In genomic region chr11:22805171-22805570, GRCm38 (mm10) we compare ENCODE assay signal across 29 mouse cellular contexts.
"Had no signal": no experiment of that assay in that cellular context is flagged by ENCODE, and none has a peak within 500 bp of the region (broad histone marks: within the 10 kb centered on the region; RNA-seq: fewer than 3 reads in every experiment).

No protein-coding gene starts in this region.

- DNase-seq: left cerebral cortex, postnatal 4 days; liver; liver, embryonic 13.5 days; liver, postnatal 0 days; lung, adult 18-20 months; lung, adult 2 months; lung, embryonic 14.5 days; lung, postnatal 10 days; lung, postnatal 14 days; lung, postnatal 4 days; midbrain, embryonic 14.5 days had no signal

- H3K36me3 ChIP-seq: limb, embryonic 10.5 days; limb, embryonic 12.5 days; limb, embryonic 13.5 days; limb, embryonic 15.5 days; liver, embryonic 12.5 days; liver, embryonic 13.5 days; liver, embryonic 15.5 days; lung, embryonic 15.5 days; midbrain, embryonic 10.5 days; midbrain, embryonic 12.5 days; midbrain, embryonic 13.5 days; midbrain, embryonic 15.5 days; neural tube, embryonic 12.5 days had no signal

- H3K4me2 ChIP-seq: limb, embryonic 12.5 days; limb, embryonic 13.5 days; limb, embryonic 15.5 days; liver, embryonic 12.5 days; liver, embryonic 13.5 days; liver, embryonic 15.5 days; lung, embryonic 14.5 days; lung, embryonic 15.5 days; midbrain, embryonic 12.5 days; midbrain, embryonic 13.5 days; midbrain, embryonic 15.5 days; neural tube, embryonic 12.5 days had no signal

- H3K9ac ChIP-seq: limb, embryonic 12.5 days; limb, embryonic 13.5 days; limb, embryonic 15.5 days; liver, embryonic 12.5 days; liver, embryonic 13.5 days; liver, embryonic 14.5 days; liver, embryonic 15.5 days; liver, postnatal 0 days; lung, embryonic 14.5 days; lung, embryonic 15.5 days; midbrain, embryonic 12.5 days; midbrain, embryonic 13.5 days; midbrain, embryonic 15.5 days; neural tube, embryonic 12.5 days had no signal

- H3K4me3 ChIP-seq: left cerebral cortex, adult 2 months; limb, embryonic 10.5 days; limb, embryonic 12.5 days; limb, embryonic 13.5 days; limb, embryonic 15.5 days; liver, embryonic 12.5 days; liver, embryonic 13.5 days; liver, embryonic 15.5 days; lung, embryonic 15.5 days; megakaryocyte, embryonic 14.5 days; midbrain, embryonic 10.5 days; midbrain, embryonic 12.5 days; midbrain, embryonic 13.5 days; midbrain, embryonic 15.5 days; myocyte; neural tube, embryonic 12.5 days had no signal

- ATAC-seq: liver, embryonic 12.5 days; liver, postnatal 0 days; lung, postnatal 0 days; midbrain, embryonic 13.5 days; midbrain, embryonic 15.5 days had no signal

- H3K9me3 ChIP-seq: limb, embryonic 10.5 days; limb, embryonic 12.5 days; limb, embryonic 13.5 days; limb, embryonic 15.5 days; liver, embryonic 12.5 days; liver, embryonic 13.5 days; liver, embryonic 15.5 days; lung, embryonic 15.5 days; midbrain, embryonic 10.5 days; midbrain, embryonic 12.5 days; midbrain, embryonic 13.5 days; midbrain, embryonic 15.5 days; neural tube, embryonic 12.5 days had no signal

- H3K27me3 ChIP-seq: limb, embryonic 12.5 days; limb, embryonic 13.5 days; limb, embryonic 15.5 days; liver, embryonic 12.5 days; liver, embryonic 13.5 days; liver, embryonic 15.5 days; lung, embryonic 15.5 days; megakaryocyte, embryonic 14.5 days; midbrain, embryonic 12.5 days; midbrain, embryonic 13.5 days; midbrain, embryonic 15.5 days; neural tube, embryonic 12.5 days had no signal

- H3K4me1 ChIP-seq: midbrain, embryonic 12.5 days; midbrain, embryonic 13.5 days; midbrain, embryonic 15.5 days; neural tube, embryonic 12.5 days had no signal

- H3K27ac ChIP-seq: left cerebral cortex, adult 2 months; limb, embryonic 10.5 days; limb, embryonic 12.5 days; limb, embryonic 13.5 days; limb, embryonic 15.5 days; liver, embryonic 12.5 days; liver, embryonic 13.5 days; liver, embryonic 14.5 days; liver, embryonic 15.5 days; lung, embryonic 15.5 days; macrophage; midbrain, embryonic 10.5 days; midbrain, embryonic 12.5 days; midbrain, embryonic 13.5 days; midbrain, embryonic 15.5 days; neural tube, embryonic 12.5 days had no signal
